Mouse (Mus musculus) forebrain, embryonic 12.5 days (tissue): ENCODE results near the gene Grid2ip. TPM values are rescaled to one million over a fixed set of nuclear protein-coding genes. Genes with fewer than 3 reads are reported as not detected.
"Not testable (repeated sequence)": the region's sequence is repeated elsewhere in the genome, so short reads cannot be mapped to it uniquely, and the experiment has no call there.

Experiments
- ATAC-seq: fragments of 200-750 bp; cut with Nextera tagmentation; 2 replicates; pipeline ENCODE4 v1.8.0; 2017; ENCODE audit warnings: moderate TSS enrichment; ENCODE audit not compliant: low FRiP score
- H3K27ac ChIP-seq: fragments of 300-500 bp; sonication (generic); 2 replicates; pipeline ENCODE4 v1.5.1; 2016; ENCODE audit warnings: mild to moderate bottlenecking
- H3K27me3 ChIP-seq: fragments of 300-500 bp; sonication (generic); 2 replicates; pipeline ENCODE4 v1.6.1; 2016; ENCODE audit warnings: mild to moderate bottlenecking
- H3K36me3 ChIP-seq: fragments of 300-500 bp; sonication (generic); replicated peaks from 2 replicates; pipeline ENCODE4 v1.6.1; 2016; ENCODE audit warnings: mild to moderate bottlenecking
- H3K4me1 ChIP-seq: fragments of 300-500 bp; sonication (generic); 2 replicates; pipeline ENCODE4 v1.6.1; 2016
- H3K4me2 ChIP-seq: fragments of 300-500 bp; sonication (generic); 2 replicates; pipeline ENCODE4 v1.6.1; 2016; ENCODE audit warnings: mild to moderate bottlenecking, moderate library complexity
- H3K4me3 ChIP-seq: fragments of 300-500 bp; sonication (generic); replicated peaks from 2 replicates; pipeline ENCODE4 v1.5.1; 2016; ENCODE audit warnings: mild to moderate bottlenecking
- H3K9ac ChIP-seq: fragments of 300-500 bp; sonication (generic); 2 replicates; pipeline ENCODE4 v1.6.1; 2016; ENCODE audit warnings: mild to moderate bottlenecking
- H3K9me3 ChIP-seq: fragments of 300-500 bp; sonication (generic); 2 replicates; pipeline ENCODE4 v1.6.1; 2016
- WGBS: fragments of 180-500 bp; shearing (Covaris S2); methylation state at CpG from one replicate; pipeline ENCODE4 v1.1.7; 2016; 5-methylcytosine and 5-hydroxymethylcytosine counted together
- polyA plus RNA-seq: library from polyadenylated mRNA; unstranded; fragments of >200 nt; fragmentation: Nextera tagmentation; extraction: Ambion mirVana; gene quantifications from 2 replicates; pipeline ENCODE4 v1.2.1, GENCODE M21; 2016

Gene Grid2ip
- polyA plus RNA-seq, 1 experiment from 2014 or later: 0.38 TPM

DNA sequence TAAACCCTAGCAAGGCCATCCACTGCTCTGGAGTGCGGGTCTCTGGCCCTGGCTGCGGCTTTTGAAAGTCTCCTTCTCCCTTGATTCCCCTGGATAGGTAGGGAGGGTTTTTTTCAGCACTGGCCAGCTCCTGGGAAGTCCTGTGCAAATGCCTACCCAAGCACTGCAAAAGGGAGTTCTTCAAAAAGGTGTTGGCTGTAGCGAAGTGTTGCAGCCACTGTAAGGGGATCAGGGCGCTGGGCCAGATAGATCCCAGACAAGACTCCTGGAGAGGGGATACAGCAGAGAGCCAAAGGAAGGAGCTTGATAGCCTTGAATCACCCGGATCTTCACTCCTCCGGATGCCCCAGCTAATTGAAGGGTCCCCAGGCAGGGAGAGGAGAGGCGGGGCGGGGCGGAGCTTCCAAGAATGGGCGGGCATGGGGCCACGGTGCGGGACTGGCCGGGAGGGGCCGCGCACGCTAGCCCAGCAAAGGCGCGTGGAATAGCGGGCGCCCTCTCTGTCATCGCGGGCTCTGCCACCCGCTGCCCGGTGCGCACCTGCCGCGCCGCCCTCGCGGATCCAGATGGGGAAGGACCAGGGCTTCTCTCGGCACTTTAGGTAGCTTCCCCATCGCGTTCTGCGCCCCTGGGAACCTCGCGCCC lies 12.6 kb downstream of the Grid2ip start:
- 2% methylated on average over 27 of the region's 36 CpGs for WGBS
- no peak for ATAC-seq
- H3K9me3 ChIP-seq: no peaks in the 10 kb centered on the region
- H3K4me1 ChIP-seq: peaks cover 20% of the 10 kb centered on the region
- H3K36me3 ChIP-seq: no peaks in the 10 kb centered on the region
- peaks cover 94% of the 10 kb centered on the region for H3K27me3 ChIP-seq
- peak overlapping the region; percentile 32 for H3K4me3 ChIP-seq
- no peak overlapping the region; the same call in 1 of the 2 replicates for H3K9ac ChIP-seq
- peak overlapping the region; percentile 52 for H3K4me2 ChIP-seq
- no peak overlapping the region for H3K27ac ChIP-seq

DNA sequence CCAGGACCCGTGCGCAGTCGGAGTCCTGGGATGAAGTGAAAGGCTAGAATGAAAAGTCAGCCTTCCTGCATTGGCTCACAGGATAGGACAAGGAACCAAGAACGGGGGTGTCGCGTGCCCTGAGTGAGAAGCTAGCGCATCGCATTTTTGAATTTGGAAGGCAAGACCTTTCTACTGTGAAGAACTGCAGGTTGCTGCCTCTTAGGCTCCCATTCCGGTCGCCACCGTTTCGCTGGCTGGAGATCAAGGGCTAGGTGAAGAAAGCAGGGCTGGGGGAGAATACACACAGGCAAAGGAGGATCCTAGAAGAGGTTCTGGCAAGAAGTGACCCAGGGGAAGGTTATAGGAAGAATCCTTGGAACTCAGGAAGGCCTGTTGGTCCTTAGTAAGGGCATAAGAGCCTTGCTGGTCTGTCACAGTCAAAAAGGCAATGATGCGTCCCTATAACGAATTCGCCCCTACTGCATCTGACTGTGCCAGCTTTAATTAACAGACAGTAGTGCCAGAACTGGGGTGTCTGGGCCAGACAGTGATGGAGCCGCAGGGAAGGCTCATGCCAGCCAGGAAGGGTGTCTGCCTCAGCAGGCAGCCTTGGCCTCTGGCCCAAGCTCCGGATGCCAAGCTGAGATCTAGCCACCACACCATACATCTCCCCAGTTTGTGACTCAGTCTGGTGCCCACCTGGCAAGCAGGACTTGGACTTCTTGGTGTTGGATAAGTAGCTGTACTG lies 13.4 kb downstream of the Grid2ip start:
- Histone ChIP-seq H3K27me3 (peaks cover 94% of the 10 kb centered on the region), H3K4me2 (peak overlapping the region; percentile 52; the same call in 1 of the 2 replicates), H3K9me3 (no peaks in the 10 kb centered on the region), H3K27ac (no peak overlapping the region), H3K4me1 (peaks cover 18% of the 10 kb centered on the region), H3K4me3 (peak overlapping the region; percentile 32), H3K36me3 (no peaks in the 10 kb centered on the region), H3K9ac (no peak overlapping the region)
- ATAC-seq: no peak
- WGBS: 17% methylated on average over 17 of the region's 17 CpGs

DNA sequence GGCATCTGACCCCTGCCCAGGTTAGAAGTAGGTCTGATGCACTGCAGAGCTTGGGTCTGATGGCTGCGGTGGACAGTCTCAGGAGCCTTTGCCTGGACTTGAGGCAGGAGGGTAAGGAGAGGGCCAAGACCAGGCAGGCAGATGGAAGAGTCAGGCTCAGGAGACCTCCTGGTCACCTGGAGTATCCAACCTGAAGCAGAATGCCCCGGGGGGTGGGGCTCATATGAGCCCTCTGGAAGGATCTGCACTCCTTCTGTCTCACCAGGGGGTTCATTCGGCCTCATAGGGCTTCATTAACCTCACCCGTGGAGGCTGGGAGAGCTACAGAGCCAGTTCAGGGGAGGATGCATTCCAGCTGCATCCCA lies 14.0 kb downstream of the Grid2ip start:
- H3K4me3 ChIP-seq: no peak overlapping the region
- H3K4me2 ChIP-seq: no peak overlapping the region
- no peaks in the 10 kb centered on the region for H3K36me3 ChIP-seq
- H3K27me3 ChIP-seq: peaks cover 90% of the 10 kb centered on the region
- no peak for ATAC-seq
- peaks cover 18% of the 10 kb centered on the region for H3K4me1 ChIP-seq
- 0 out of 2 replicates have a peak, but pooled peaks cover 3% of the 10 kb centered on the region for H3K9me3 ChIP-seq
- H3K9ac ChIP-seq: no peak overlapping the region
- WGBS: 43% methylated on average over 4 of the region's 4 CpGs
- no peak overlapping the region for H3K27ac ChIP-seq

DNA sequence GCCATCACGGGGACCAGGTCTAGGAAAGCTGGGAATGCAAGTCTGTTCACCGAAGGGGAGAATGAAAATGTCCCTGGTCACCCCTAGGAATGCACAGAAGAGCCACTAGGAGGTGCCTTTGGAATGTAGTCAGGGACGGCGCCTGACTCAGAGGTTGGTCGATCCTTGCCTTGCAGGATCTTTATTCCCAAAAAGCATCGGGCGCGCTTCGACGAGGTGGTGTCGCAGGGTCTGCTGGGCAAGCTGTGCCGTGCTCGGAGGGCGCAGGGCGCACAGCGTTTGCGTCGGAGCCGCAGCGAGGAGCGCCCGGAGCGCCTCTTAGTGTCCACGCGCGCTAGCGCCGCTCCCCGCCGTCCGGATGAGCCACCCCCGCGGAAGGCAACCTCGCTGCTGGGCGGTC lies 15.7 kb downstream of the Grid2ip start:
- Histone ChIP-seq H3K27me3 (peaks cover 80% of the 10 kb centered on the region), H3K36me3 (no peaks in the 10 kb centered on the region), H3K4me1 (peaks cover 18% of the 10 kb centered on the region), H3K4me3 (peak overlapping the region; percentile 32), H3K27ac (no peak overlapping the region), H3K9ac (no peak overlapping the region), H3K9me3 (0 out of 2 replicates have a peak, but pooled peaks cover 5% of the 10 kb centered on the region), H3K4me2 (peak overlapping the region; percentile 48)
- no peak for ATAC-seq
- whole genome bisulfite sequencing: 2% methylated on average over 35 of the region's 35 CpGs

DNA sequence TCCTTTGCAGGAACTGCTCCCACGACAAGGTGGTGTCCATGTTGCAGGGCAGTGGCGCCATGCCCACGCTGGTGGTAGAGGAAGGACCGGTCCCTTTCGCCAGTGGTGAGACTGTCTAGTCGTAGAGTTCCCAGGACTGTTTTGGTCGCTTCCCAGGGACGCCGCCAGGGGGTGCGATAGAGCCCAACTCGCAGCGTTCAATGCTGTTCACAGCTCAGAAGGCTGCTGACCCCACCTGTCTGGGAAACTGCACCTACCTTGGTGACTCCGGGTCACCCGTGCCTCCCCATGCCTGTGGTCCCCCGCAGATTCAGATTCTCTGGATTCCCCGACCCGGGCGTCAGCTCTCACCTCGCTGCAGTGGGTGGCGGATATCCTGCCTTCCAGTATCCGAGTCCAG lies 18.1 kb downstream of the Grid2ip start:
- Histone ChIP-seq H3K4me3 (0 out of 2 replicates have a peak overlapping the region, but pooled peaks have one; percentile 11), H3K4me1 (peaks cover 11% of the 10 kb centered on the region), H3K9ac (no peak overlapping the region), H3K27ac (no peak overlapping the region), H3K27me3 (peaks cover 56% of the 10 kb centered on the region), H3K36me3 (no peaks in the 10 kb centered on the region), H3K4me2 (peak overlapping the region; percentile 39), H3K9me3 (0 out of 2 replicates have a peak, but pooled peaks cover 5% of the 10 kb centered on the region)
- 8% methylated on average over 21 of the region's 21 CpGs for WGBS
- 0 out of 2 replicates have a peak, but pooled peaks have one; percentile 36 for ATAC-seq

- Histone ChIP-seq H3K9ac (no peak overlapping the region), H3K27me3 (peaks cover 46% of the 10 kb centered on the region), H3K27ac (no peak overlapping the region), H3K9me3 (0 out of 2 replicates have a peak, but pooled peaks cover 5% of the 10 kb centered on the region), H3K4me2 (no peak overlapping the region), H3K36me3 (no peaks in the 10 kb centered on the region), H3K4me3 (no peak overlapping the region), H3K4me1 (peaks cover 9% of the 10 kb centered on the region)
- no peak for ATAC-seq
- WGBS: 87% methylated on average over 4 of the region's 4 CpGs
These were observed 19.0 kb downstream of the Grid2ip start for GRCm38 (mm10) chr5:143376156-143376555.

DNA sequence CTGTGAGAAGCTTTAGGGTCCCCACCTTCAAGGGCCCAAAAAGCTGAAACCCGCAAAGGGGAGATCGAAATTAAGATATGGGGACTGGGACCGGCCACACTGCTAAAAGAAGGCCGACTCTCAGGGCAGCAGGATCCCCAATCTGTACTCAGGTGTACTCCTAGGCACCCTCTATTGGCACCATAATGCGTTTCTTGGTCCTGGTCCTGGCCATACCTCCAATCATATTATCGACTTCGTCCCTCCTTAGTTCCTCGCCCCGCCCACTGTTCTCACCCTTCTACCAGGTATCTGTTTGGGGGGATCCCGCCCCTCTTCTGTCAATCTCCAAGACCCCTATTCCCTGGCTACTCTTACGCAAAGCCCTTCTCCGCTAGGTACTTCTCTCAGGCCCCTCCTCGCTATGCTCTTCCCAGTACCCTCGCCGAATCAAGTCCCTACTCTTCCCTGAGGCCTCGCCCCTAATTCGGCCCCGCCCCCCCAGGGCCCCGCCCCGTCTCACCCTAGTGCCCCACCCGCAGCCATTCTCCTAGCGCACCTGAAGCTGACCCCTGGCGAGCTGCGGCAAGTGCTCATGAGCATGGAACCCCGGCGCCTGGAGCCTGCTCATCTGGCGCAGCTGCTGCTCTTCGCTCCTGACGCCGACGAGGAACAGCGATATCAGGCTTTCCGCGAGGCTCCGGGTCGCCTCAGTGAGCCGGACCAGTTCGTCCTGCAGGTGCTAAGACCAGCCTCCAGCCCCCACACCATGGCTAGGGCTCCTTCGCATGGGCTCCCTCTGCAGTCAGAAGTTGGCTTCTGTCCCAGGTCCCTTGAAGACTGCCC lies 29.9 kb downstream of the Grid2ip start:
- H3K4me1 ChIP-seq: peaks cover 8% of the 10 kb centered on the region
- no peaks in the 10 kb centered on the region for H3K36me3 ChIP-seq
- peak overlapping the region; percentile 34 for H3K4me3 ChIP-seq
- WGBS: 6% methylated on average over 39 of the region's 39 CpGs
- H3K27ac ChIP-seq: no peak overlapping the region
- H3K27me3 ChIP-seq: peaks cover 52% of the 10 kb centered on the region
- peak overlapping the region; percentile 64 for H3K4me2 ChIP-seq
- no peaks in the 10 kb centered on the region for H3K9me3 ChIP-seq
- no peak for ATAC-seq
- H3K9ac ChIP-seq: peak overlapping the region; percentile 34; the same call in 1 of the 2 replicates

GRCm38 (mm10) chr5:143394184-143394583 lies 37.0 kb downstream of the Grid2ip start:
- Histone ChIP-seq H3K9ac (no peak overlapping the region), H3K27me3 (peaks cover under 1% of the 10 kb centered on the region; the same call in 1 of the 2 replicates), H3K4me1 (no peaks in the 10 kb centered on the region), H3K9me3 (no peaks in the 10 kb centered on the region), H3K36me3 (no peaks in the 10 kb centered on the region; the same call in 1 of the 2 replicates), H3K4me2 (no peak overlapping the region), H3K27ac (no peak overlapping the region), H3K4me3 (no peak overlapping the region)
- WGBS: 80% methylated on average over 7 of the region's 7 CpGs
- no peak for ATAC-seq

- H3K4me1 ChIP-seq, H3K9me3 ChIP-seq, H3K4me2 ChIP-seq, H3K27me3 ChIP-seq, H3K9ac ChIP-seq, H3K36me3 ChIP-seq, ATAC-seq, H3K4me3 ChIP-seq, H3K27ac ChIP-seq: not testable (repeated sequence)
- 92% methylated on average over 2 of the region's 2 CpGs for WGBS
These were observed 37.8 kb downstream of the Grid2ip start for GRCm38 (mm10) chr5:143394966-143395365.

DNA sequence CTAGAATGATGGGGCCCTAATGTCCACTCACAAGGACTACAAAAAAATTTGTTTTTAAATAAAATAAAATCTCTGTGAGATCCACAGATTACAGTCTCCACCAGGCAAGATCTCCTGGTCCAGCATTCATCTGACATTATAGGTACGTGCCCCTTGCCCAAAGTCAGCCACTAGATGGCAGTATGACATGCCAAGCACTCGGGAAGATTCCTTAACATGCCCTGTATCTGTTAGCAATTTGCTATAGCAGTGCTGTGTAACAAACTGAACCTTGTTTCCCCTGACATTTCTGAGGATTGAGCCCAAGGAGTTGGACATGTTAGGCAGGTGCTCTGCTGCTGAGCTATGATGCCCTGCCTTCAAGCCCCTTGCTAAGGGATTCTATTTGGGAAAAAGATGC lies 38.5 kb downstream of the Grid2ip start:
- 39% methylated on average over 2 of the region's 2 CpGs for WGBS
- no peak for ATAC-seq

DNA sequence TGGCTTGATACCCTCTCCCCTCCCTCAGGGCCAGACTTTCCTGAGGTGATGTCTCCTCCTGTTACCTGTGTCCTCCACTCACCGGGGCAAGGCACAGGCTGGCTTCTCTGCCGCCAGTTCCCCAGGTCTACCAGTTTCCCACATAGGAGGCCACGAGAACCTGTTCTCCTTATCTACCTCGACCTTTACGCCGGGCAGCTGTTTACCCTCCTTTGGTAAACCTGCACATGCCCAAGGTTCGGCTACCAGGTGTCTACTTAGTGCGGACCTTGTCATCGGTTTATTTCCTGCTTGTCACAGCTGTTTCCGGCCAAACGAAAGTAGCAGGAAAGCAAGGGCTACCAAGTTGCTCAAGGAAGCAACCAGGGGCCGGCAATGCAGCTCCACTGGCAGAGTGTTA lies 43.4 kb downstream of the Grid2ip start:
- H3K4me1 ChIP-seq: peaks cover 19% of the 10 kb centered on the region
- H3K27me3 ChIP-seq: no peaks in the 10 kb centered on the region
- ATAC-seq: no peak
- H3K4me3 ChIP-seq: no peak overlapping the region
- no peaks in the 10 kb centered on the region; the same call in 1 of the 2 replicates for H3K36me3 ChIP-seq
- no peak overlapping the region for H3K27ac ChIP-seq
- 93% methylated on average over 12 of the region's 12 CpGs for WGBS
- no peak overlapping the region for H3K4me2 ChIP-seq
- no peak overlapping the region for H3K9ac ChIP-seq
- H3K9me3 ChIP-seq: no peaks in the 10 kb centered on the region

More for the DNA sequence above, 38.5 kb downstream of the Grid2ip start:
- Histone ChIP-seq H3K36me3 (no peaks in the 10 kb centered on the region; the same call in 1 of the 2 replicates), H3K9ac (no peak overlapping the region), H3K4me2 (no peak overlapping the region), H3K4me1 (no peaks in the 10 kb centered on the region), H3K27me3 (no peaks in the 10 kb centered on the region), H3K27ac (no peak overlapping the region), H3K9me3 (no peaks in the 10 kb centered on the region), H3K4me3 (no peak overlapping the region)

DNA sequence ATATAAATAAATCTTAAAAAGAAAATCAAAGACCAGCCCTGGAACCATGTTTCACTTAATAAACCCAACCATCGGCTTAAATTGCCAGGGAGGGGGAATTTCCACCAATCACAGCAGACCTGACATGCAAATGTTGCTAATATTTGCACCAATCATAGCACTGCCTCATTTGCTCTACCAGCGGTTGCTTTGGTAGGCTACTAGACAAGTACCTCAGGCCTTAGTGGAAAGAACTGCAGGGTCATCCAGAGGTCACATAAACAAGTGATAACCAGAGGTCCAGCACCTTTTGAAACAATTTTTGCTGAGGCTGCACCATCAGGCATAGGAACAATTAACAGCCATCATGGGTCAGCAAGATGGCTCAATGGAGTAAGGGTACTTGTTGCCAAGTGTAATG lies 44.4 kb downstream of the Grid2ip start:
- no peak overlapping the region for H3K4me2 ChIP-seq
- H3K27ac ChIP-seq: no peak overlapping the region
- no peak for ATAC-seq
- no peak overlapping the region for H3K9ac ChIP-seq
- H3K4me1 ChIP-seq: peaks cover 23% of the 10 kb centered on the region
- no peak overlapping the region for H3K4me3 ChIP-seq
- H3K27me3 ChIP-seq: no peaks in the 10 kb centered on the region
- WGBS: 84% methylated on average over 2 of the region's 2 CpGs
- H3K36me3 ChIP-seq: peaks cover 7% of the 10 kb centered on the region; the same call in 1 of the 2 replicates
- H3K9me3 ChIP-seq: no peaks in the 10 kb centered on the region
